Mouse (Mus musculus): ENCODE results near the gene Dcaf1.

GRCm38 (mm10) chr9:106821050-106821617 lies 540 bp upstream of the Dcaf1 start:
- TF ChIP-seq CTCF (IDR thresholded peaks at IDR 0.05; ENCODE audit: control insufficient read depth, insufficient read depth, insufficient read length) (no peak), MAX (IDR thresholded peaks at IDR 0.05) (no peak), USF1 (IDR thresholded peaks at IDR 0.05; ENCODE audit: low read depth) (no peak)
